Mouse (Mus musculus) kidney, postnatal 36 days (tissue): ENCODE results near the gene Tspear.
A peak's percentile ranks its signal among the peaks of the same experiment; 100 is the strongest.
"Not testable (repeated sequence)": the region's sequence is repeated elsewhere in the genome, so short reads cannot be mapped to it uniquely, and the experiment has no call there.

ENCODE experiments used
- DNase-seq, 2 experiments: peaks; one replicate each; pipeline ENCODE4 v3.0.0; 2021 to 2022; ENCODE audit warnings: mixed read lengths in 2 of 2

Tspear gene

DNA sequence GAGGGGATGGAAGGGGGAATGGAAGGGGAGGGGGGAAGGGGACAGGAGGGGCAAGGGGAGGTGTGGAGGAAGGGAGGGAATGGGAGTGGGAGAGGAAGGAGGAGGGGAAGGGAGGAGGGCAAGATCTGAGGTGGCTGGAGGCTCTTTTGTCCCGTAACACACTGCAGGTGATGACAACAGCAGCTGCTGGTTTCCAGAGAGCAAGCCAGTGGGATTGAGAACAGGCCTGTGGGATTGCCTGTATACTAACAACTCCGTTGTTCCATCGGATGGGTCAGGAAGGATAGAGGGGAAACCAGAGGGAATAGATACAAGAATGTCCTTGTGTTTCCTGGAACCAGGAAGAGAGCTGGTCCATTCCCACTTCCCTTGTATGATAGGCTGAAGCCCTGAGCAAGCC lies 111.3 kb downstream of the Tspear start:
- no peak for DNase-seq

DNA sequence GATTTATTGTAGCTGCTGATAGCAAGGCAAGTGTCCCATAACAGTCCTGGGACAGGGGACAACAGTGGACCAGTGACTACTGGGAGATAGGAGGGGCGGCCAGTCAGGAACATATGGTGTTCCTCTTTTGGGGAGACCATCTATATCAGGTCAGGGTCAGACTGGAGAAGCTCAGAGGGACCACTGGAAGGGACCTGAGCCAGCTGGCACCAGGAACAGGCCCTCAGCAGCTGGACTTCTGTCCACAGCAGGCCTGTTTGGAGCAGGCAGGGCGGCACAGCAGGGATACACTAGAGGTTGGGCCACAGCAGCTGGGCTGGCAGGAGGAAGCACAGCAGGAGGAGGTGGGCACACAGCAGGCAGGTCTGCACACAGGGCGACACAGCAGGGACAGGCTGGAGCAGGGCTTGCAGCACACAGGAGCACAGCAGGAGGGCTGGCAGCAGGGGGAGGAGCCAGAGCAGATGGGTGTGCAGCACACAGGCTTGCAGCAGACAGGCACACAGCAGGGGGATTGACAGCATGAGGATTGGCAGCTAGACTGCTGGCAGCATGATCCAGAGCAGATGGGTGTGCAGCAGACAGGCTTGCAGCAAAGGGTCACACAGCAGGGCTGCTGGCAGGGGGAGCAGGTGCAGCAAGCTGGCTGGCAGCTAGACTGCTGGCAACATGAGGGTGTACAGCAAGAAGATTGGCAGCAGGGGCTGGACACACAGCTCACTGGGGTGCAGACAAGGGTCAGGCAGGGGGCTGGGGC lies 112.0 kb downstream of the Tspear start:
- DNase-seq = not testable (repeated sequence)

DNA sequence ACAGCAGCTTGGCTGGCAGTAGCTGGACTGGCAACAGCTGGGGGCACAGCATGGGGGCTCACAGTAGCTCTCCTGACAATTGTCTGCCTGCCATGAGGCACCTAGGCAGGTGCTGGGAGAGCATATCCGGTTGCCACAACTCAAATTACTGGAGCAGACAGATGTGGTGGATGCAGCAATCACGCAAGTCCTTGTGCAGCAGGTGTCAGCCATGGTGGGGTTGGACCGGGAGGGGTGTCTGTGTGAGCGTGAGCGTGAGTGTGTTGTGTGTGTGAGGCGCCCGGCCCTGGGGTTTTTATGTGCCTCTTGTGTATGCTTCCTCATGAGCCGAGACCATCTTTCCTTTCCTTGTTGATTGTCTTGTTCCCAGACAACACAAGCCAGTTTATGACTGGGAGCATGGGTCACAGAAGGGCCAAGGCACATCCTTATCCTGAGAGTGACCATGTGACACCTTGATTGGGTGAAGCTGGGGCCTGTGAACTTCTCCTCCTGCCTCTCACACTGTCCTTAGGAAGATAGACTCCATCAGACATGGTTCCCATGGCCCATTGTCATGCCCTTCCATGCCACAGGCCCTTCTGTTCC lies 112.6 kb downstream of the Tspear start, which contains the start of gene Gm19668:
TSS of gene Gm19668 (minus strand) at position 213 of the 588 bp plus-strand sequence.
- DNase-seq = no peak

DNA sequence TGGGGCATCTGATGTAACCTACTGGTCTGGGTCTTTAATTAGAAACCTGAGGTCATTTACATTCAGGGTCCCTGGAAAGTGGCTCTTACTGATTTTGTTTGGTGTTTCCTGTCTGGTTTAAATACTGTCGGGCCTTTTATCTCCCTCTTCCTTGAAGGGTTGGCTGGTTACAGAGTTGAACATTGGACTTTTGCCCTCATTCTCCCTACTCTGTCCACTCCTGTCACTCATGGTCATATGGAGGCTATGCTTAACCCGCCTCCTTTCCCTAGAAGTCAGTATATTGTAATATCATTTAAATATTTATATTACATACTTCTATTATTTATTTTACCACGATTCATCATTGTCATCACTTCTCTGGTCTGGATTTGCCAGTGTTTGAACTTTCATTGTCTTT lies 117.7 kb downstream of the Tspear start:
- DNase-seq = no peak

DNA sequence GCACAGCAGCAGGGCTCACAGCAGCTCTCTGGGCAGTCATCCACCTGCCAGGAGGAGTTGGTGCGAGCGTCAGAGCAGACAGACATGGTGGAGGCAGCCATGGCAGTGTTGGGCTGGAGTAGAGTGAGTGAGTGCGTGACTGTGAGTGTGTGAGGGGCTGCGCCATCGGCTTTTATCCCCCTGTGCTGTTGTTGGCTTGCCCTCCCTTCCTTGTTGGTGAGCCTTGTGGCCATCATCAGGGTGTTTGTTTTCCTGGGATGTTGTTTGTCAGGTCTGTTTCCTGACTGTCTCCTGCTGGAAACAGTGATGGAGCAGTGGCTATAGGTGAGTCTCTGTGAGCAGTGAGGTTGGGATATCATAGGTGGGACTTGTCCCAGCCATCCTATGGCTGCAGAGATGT lies 125.4 kb downstream of the Tspear start, which contains the start of gene Gm9507:
TSS of gene Gm9507 (minus strand) at position 101 of the 400 bp plus-strand sequence.
- no peak for DNase-seq

DNA sequence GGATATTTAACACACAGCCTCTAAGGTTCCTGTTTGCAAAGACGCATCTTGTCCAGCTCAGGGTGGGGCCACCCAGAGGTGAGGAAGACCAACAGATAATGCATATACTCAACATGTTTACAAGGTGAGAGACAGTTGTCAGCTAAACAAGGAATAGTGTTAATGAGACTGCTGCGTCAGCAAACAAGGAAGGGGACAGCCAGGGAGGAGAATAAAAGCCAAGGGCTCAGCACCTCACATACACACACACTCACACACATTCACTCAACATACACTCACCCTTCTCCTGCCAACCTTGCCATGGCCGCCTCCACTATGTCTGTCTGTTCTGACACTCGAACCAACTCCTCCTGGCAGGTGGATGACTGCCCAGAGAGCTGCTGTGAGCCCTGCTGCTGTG lies 128.0 kb downstream of the Tspear start, which contains the start of gene Gm2696:
TSS of gene Gm2696 (plus strand) at position 301 of the 400 bp plus-strand sequence.
- no peak for DNase-seq

DNA sequence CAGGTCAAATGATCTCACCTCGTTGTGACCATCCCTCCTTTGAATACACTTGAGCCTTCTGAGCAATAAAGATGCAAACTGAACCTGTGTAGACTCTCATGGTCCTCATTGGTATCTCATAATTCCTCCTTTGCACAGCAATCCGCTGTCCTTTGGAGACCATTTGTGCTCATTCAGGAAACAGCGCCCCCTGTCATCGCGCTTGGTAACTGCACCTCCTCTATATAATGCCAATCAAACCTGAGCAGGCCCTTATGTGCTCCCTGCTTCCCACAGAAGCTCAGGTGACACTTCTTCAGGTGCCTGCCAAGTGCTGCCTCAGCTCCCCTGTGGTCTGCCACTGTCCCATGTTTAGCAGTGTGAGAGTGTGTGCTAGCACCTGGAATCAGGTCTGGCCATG lies 129.1 kb downstream of the Tspear start:
- peak; percentile 3 to 53 for DNase-seq

DNA sequence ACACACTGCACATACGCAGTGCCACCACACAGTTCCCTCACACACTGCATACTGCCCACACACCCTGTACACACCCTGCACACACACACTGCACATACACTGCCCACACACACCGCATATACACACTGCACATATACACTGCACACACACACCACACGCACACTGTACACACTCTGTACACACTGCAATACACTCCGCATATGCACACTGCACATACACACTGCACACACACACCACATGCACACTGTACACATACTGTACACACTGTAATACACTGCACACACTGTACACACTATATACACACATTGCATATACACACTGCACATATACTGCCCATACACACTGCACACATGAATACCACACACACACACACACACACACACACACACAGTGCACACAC lies 132.2 kb downstream of the Tspear start:
- no peak for DNase-seq

DNA sequence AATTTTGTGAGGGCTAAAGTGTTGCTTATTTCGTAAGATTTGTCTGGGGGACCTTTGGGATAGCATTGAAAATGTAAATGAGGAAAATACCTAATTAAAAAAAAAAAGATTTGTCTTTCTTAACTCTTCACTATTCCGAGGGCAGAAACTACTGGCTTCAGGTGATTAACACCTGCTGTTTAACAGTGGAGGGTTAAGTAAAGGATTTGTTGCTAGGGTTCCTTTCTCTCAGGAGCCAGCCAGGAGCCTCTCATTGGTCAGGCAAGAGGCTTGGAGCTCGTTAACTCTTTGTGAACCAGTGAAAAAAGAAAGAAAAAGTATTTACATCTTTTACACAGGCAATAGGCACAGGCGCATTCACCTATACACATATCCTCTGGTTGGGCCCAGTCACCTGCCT lies 132.8 kb downstream of the Tspear start:
- DNase-seq = no peak

DNA sequence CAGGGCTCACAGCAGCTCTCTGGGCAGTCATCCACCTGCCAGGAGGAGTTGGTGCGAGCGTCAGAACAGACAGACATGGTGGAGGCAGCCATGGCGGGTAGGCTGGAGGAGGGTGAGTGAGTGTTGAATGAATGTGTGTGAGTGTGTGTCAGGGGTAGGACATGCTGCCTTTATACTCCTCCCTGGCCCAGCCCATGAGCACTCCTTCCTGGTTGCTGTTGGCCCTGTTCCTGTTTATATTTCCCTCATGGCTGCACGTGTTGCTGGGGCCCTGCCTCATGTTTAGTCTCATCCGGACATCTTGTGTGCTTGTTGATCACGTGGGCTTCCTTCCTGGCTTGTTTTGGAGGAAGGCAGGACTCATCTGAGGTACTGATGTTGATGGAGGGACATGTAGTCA lies 140.6 kb downstream of the Tspear start, which contains the start of gene Krtap10-4:
TSS of gene Krtap10-4 (minus strand) at position 145 of the 400 bp plus-strand sequence.
- no peak for DNase-seq

DNA sequence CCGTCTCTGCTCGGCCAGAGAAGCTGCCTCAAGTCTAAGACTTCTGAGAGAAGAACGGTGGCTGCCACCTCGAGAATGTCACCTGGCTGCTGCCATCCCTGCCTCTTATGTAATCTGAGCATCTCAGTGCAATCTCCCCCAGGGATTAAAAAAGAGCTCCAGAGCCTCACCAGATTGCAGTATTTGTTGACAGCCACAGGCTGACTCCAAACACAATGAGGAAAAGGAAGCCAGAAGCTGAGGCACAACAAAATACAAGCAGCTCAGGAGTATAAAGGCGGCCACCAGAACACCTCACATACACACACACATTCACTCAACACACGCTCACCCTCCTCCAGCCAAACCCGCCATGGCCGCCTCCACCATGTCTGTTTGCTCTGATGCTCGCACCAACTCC lies 149.3 kb downstream of the Tspear start, which contains the start of gene Krtap10-10:
TSS of gene Krtap10-10 (plus strand) at position 301 of the 400 bp plus-strand sequence.
- no peak for DNase-seq

DNA sequence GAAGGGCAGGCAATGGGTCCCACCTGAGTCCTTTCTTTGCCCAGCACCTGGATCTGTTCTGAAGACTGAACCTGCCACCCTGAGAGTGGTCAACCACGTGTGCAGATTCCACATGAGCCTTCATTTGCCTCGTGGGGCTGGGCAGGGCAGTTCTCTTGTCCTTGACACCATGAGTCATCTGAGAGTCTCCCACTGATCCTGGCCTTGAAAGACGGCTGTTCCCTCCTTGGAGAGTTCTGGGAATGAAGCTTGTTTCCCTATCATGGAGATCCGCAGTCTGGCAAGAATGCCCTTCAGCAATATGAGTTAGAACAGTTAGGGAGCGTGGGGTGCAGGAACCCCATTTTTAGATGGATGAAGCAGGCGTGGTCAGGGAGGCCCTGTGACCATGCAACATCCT lies 152.6 kb downstream of the Tspear start:
- DNase-seq = no peak

DNA sequence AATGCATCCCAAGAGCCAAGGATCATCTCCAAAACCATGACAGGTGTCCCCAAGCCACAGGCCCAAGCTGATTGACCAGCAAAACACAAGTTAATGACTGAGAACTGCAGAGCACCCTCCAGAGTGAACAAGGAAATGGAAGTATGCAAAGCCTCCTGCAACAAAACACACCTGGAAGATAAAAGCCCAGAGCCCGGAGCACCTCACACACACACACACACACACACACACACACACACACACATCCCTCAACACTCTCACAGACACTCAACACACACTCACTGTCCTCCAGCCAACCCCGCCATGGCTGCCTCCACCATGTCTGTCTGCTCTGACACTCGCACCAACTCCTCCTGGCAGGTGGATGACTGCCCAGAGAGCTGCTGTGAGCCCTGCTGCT lies 160.1 kb downstream of the Tspear start, which contains the start of gene Gm36176:
TSS of gene Gm36176 (plus strand) at position 301 of the 400 bp plus-strand sequence.
- DNase-seq = no peak

DNA sequence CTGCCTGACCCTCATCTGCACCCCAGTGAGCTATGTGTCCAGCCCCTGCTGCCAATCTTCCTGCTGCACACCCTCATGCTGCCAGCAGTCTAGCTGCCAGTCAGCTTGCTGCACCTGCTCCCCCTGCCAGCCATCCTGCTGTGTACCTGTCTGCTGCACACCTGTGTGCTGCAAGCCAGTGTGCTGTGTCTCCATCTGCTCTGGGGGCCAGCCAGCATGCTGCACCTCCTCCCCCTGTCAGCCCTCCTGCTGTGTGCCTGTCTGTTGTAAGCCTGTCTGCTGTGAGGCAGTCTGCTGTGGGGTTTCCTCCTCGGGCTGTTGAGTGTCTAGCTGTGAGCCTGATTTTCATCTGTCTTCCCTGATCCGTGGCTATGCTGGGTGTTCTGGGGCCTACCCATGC lies 160.6 kb downstream of the Tspear start:
- DNase-seq = no peak

DNA sequence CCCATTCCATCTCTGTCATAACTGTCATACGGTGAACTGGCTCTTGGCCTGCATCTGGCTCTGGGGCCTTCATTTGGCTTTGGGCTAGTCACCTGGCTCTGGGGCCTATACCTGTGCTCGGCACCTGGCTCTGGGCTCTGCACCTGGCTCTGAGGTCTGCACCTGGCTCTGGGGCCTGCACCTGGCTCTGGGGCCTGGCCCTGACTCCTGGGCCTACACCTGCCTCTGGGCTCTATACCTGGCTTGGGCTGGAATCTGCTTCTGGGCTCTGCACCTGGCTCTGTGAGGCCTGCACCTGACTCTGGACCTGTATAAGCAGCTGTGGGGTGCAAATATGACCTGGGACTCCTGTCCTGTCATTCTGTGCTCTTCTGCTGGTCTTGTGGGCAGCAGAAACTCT lies 161.2 kb downstream of the Tspear start:
- DNase-seq = no peak

DNA sequence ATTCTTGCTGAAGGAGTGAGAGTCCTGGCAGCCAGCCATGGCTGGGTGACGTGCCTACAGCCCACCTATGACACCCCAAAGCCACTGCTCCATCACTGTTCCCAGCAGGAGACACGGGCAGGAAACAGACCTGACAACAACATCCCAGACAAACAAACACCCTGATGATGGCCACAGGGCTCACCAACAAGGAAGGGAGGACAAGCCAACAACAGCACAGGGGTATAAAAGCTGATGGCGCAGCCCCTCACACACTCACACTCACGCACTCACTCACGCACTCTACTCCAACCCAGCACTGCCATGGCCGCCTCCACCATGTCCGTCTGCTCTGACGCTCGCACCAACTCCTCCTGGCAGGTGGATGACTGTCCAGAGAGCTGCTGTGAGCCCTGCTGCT lies 166.2 kb downstream of the Tspear start, which contains the start of gene Gm10318:
TSS of gene Gm10318 (plus strand) at position 301 of the 400 bp plus-strand sequence.
- DNase-seq = no peak

DNA sequence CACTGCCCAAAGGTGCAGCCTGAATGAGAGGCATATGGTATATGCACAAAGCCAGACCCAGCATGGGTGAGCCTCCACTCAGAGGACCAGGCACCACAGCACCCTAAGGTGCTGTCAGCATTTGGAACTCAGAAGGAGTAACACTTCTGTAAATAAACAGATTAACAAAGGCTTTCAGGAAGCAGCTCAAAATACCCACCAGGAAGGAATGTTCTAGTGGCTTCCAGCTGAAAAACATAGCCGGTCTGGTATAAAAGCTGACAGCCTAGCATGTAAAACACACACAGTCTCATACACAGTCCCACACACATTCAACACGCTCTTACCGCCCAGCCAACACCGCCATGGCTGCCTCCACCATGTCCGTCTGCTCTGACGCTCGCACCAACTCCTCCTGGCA lies 175.3 kb downstream of the Tspear start, which contains the start of gene Gm3285:
TSS of gene Gm3285 (plus strand) at position 301 of the 400 bp plus-strand sequence.
- no peak for DNase-seq

DNA sequence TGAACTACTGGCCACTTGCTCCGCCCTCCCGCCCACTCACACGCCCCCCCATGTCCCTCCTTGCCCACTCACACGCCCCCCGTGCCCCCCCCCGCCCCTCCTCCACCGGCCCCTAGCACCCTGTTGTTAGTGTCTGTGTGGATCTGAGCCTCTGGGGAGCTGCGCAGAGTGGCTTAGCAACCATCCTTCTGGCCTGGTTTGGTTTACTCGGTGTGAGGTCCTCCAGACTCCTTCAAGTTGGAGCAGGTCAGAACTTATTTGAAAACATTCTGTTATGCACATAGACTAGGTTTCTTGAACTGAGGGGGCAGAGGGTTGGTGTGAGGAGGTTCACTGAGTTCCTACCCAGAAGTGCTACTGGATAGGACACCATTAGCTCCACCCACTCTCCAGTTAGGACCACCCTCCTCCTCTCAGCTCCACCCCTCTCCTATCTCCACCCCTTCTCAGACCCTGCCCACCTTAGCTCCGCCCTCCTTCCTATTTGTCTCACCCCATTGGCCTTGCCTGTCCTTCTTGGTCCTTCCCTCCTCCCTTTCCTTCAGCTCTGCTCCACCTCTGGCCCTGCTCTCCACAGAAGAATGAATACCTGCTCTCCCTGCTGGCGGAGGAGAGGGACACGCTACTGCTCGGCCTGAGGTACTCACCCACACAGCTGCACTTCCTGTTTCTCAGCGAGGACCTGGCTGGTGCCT lies 177.8 kb downstream of the Tspear start:
- peak; percentile 67 to 72 for DNase-seq

DNA sequence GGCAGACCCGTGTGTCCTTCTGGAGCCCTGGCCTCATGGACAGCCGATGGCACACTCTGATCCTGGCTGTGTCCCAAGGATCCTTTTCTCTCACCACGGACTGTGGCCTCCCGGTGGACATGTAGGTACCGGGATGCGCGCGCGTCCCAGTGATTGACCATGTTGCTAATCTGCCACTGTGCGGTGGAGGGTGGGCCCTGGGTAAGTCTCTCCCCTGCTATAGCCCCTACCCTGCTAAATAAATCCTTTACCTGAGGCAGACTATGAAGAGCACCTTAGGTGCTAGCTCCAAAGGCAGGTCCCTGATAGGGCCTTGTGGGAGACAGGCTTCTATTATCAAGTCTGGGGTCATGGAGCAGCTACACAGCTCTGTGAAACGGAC lies 178.4 kb downstream of the Tspear start:
- no peak for DNase-seq

DNA sequence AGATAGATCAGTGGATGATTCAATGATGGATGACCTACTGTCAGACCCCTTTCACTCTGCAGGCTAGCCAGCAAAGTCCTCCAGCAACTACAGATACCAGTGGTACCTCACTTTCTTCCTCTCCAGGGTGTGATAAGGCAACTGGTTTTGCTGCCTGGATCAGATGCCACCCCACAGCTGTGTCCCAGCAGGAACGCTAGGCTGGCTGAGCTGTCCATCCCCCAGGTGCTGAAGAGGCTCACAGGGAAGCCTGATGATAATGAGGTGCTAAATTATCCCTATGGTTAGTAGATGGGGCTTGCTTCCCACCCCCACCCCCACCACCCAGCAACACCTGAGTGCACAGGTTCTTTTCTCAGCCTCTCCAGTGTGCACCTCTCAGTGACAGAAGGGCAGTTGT lies 181.2 kb downstream of the Tspear start:
- DNase-seq = peak in 1 of 2 experiments; percentile 9

DNA sequence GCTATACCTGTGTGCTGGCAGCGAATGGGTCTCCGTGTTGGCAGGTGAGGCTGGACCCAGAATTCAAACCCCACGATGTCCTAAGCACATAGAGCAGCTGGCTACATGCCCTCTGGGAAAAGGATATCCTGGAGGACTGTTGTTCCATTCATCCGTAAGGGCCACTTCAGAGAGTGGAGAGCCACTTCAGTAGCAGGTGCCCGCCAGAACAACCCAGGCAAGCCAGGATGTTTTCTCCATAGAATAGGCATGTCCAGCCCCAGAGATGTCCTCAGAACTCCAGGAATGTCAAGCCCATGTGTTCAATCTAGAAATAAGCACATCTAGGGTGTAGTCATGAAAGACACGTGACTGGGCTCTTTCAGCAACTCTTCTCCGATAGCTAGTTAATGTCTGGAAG lies 183.3 kb downstream of the Tspear start:
- DNase-seq = no peak

DNA sequence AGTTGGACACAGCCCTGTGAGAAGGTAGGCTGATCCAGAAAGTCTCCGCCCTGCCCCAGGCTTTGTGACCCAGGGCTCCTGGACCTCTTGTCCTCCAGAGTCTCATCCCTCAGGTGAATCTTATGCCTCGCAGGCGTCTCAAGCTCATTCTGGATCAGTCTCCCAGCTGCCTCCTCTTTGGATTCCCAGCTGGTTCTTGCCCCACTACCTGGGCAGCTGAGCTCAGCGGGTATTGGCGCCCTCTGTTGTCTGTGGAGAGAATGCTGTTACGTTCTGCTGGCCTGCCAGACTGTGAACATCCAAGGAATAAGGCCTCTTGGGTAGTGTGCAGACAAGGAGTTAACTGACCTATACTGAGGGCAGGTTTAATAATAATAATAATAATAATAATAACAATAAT lies 192.6 kb downstream of the Tspear start:
- peak; percentile 33 to 73 for DNase-seq

DNA sequence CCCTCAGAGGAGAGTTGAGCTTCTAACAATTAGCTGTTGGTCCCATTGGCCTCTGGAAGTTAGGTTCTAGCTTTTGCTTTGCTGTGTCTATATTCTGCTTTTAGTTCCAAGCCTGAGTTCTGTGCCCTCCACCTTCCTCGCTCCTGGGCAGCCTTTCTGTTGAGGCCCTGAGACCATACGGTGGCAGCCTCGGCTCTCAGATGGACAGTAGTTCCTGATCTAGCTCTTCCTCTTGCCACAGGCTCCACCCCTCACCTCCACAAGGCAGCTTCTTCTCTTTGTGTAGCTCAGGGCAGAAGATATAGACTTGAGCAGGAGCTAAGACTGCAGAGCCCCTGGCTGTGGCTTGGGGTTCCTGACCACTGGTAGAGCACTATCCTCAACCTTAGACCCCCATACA lies 193.9 kb downstream of the Tspear start:
- DNase-seq = no peak
